Mouse (Mus musculus) ES-Bruce4 (cell line): Measurements from ENCODE around the gene Vmn2r12. TPM values are rescaled to one million over a fixed set of nuclear protein-coding genes. Genes with fewer than 3 reads are reported as not detected.
"Not testable (repeated sequence)": the region's sequence is repeated elsewhere in the genome, so short reads cannot be mapped to it uniquely, and the experiment has no call there.

ENCODE experiments used
- H3K27ac ChIP-seq: 2 replicates; pipeline ENCODE4 v1.5.1; 2012; ENCODE audit warnings: low read length, inconsistent platforms; ENCODE audit not compliant: insufficient read depth
- H3K27me3 ChIP-seq: 2 replicates; pipeline ENCODE4 v1.6.1; 2012; ENCODE audit warnings: mild to moderate bottlenecking, low read length, inconsistent platforms; ENCODE audit not compliant: control insufficient read depth, poor library complexity, insufficient read depth, severe bottlenecking
- H3K36me3 ChIP-seq: 2 replicates; pipeline ENCODE4 v1.6.1; 2012; ENCODE audit warnings: inconsistent platforms, mild to moderate bottlenecking, low read length, moderate library complexity; ENCODE audit not compliant: control insufficient read depth, poor library complexity, insufficient read depth, severe bottlenecking
- H3K4me1 ChIP-seq: one replicate; pipeline ENCODE4 v1.8.1; 2011; ENCODE audit warnings: low read length; ENCODE audit not compliant: control insufficient read depth, insufficient read depth
- H3K4me3 ChIP-seq: 2 replicates; pipeline ENCODE4 v1.5.1; 2011; ENCODE audit warnings: low read depth, mild to moderate bottlenecking, low read length
- H3K9ac ChIP-seq: 2 replicates; pipeline ENCODE4 v1.6.1; 2012; ENCODE audit warnings: low read depth, mild to moderate bottlenecking, inconsistent platforms; ENCODE audit not compliant: poor library complexity, severe bottlenecking
- H3K9me3 ChIP-seq: replicated peaks from 2 replicates; pipeline ENCODE4 v1.6.1; 2012; ENCODE audit warnings: mild to moderate bottlenecking, low read length, inconsistent platforms; ENCODE audit not compliant: control insufficient read depth, poor library complexity, insufficient read depth, severe bottlenecking
- CTCF ChIP-seq: IDR thresholded peaks from one replicate; pipeline ENCODE4 v1.8.1; 2011; ENCODE audit warnings: low read depth, low read length
- EP300 ChIP-seq: IDR thresholded peaks from 2 replicates; pipeline ENCODE4 v1.6.1; 2011; ENCODE audit warnings: low read depth, low read length; ENCODE audit not compliant: insufficient read depth
- POLR2A ChIP-seq: IDR thresholded peaks from one replicate; pipeline ENCODE4 v1.8.1; 2011; ENCODE audit warnings: low read length; ENCODE audit not compliant: insufficient read depth
- polyA plus RNA-seq: library from polyadenylated mRNA; stranded (reverse); fragments of >200 nt; gene quantifications from 2 replicates; pipeline ENCODE4 v1.2.4, GENCODE M21; 2011; ENCODE audit warnings: low read depth; ENCODE audit not compliant: missing spikeins, insufficient read depth, insufficient read length

Gene Vmn2r12
- polyA plus RNA-seq = not detected in 2 replicates

DNA sequence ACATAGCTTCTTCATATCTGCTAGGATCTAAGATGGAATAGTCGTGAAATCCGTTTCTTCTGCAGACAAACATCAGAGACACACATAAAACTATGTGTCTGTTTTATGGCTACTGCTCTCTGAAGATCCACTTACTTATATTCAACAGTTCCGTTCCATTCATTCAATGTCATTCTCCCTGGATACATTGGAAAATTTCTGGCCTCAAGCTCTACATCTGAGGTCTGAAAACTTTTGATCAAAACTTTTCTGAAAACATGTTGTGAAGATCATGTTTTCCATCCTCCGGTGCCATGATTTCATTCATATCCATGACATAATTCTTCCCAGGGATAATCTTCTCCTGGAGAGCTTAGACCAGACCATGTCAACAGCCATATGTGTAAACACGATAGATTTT lies at the start of gene Vmn2r12:
Vmn2r12 (minus strand) TSS at position 101 of the 400 bp plus-strand sequence.
- not testable (repeated sequence) for H3K4me1 ChIP-seq, H3K4me3 ChIP-seq, H3K9me3 ChIP-seq, H3K36me3 ChIP-seq, H3K9ac ChIP-seq, H3K27me3 ChIP-seq, H3K27ac ChIP-seq

DNA sequence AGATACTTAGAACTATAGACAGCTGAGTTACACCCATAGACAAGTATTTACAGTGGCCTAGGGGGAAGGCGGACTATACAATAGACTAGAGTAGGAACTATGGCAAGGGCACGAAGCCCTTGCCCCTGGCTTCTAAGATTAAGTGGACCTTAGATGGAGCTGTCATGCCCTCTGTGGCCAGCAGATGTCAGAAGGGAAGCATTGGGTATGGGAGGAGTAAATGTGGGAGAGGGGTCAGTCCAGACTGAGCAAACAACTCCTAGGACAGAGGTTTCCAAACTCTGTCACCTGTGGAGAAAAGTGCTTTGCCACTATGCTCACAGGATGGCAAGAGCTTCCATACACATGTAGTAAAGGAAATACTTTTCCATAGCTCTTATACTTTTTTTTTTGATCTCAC lies 41.8 kb upstream of the Vmn2r12 start:
- TF ChIP-seq EP300 (no peak), CTCF (peak; percentile 2)
- no peaks in the 10 kb centered on the region for H3K36me3 ChIP-seq
- H3K27me3 ChIP-seq = no peaks in the 10 kb centered on the region
- H3K4me3 ChIP-seq = no peak overlapping the region
- no peak overlapping the region for H3K27ac ChIP-seq
- H3K4me1 ChIP-seq = no peaks in the 10 kb centered on the region
- H3K9me3 ChIP-seq = no peaks in the 10 kb centered on the region
- no peak overlapping the region for H3K9ac ChIP-seq

DNA sequence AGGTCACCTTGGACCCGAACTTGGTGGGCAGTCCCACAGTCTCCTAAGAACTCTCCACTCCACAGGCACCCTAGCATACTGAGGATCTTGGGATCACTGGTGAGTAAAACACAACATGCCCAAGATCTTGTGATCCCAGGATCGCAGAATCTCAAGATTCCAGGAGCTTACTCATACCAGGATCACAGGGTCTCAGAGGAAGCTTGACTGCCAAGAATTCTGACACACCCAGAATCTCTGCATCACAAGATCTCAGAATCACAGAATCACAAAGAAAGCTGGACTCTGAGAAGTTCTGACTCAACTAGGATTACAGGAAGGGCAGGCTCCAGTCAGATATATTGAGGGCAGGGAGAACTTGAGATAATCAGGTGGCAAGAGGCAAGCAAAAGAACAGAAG lies 39.0 kb upstream of the Vmn2r12 start:
- H3K4me3 ChIP-seq = no peak overlapping the region

DNA sequence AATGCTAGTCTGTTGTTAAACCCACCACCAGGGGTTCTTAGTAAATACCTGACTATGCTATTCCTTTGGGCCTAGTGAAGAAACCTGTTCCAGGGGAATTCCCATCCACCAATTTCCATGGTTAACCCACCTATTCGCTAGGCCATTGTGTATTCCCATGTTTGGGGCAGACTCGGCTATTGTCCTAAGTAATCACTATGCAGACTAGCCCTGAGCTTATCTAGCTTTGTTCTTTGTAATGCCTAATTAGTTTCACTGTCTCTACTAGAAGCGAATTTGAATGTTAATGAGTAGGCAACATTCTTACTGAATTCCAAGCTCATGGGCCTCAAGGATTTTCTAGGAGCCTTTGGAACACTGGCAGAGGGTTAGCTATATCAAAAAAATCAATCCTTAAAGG lies 1.3 kb downstream of the Vmn2r12 start:
- not testable (repeated sequence) for H3K4me3 ChIP-seq, H3K36me3 ChIP-seq, H3K4me1 ChIP-seq, H3K27ac ChIP-seq, H3K9me3 ChIP-seq, H3K9ac ChIP-seq, H3K27me3 ChIP-seq

More for the DNA sequence above, 39.0 kb upstream of the Vmn2r12 start:
- Histone ChIP-seq H3K27me3 (no peaks in the 10 kb centered on the region), H3K27ac (no peak overlapping the region), H3K9me3 (0 out of 2 replicates have a peak, but pooled peaks cover 3% of the 10 kb centered on the region), H3K9ac (no peak overlapping the region), H3K36me3 (no peaks in the 10 kb centered on the region), H3K4me1 (no peaks in the 10 kb centered on the region)
- TF ChIP-seq CTCF (no peak), POLR2A (no peak), EP300 (no peak)

GRCm38 (mm10) chr5:109072016-109072415 lies 25.7 kb downstream of the Vmn2r12 start:
- H3K36me3 ChIP-seq = not testable (repeated sequence)

DNA sequence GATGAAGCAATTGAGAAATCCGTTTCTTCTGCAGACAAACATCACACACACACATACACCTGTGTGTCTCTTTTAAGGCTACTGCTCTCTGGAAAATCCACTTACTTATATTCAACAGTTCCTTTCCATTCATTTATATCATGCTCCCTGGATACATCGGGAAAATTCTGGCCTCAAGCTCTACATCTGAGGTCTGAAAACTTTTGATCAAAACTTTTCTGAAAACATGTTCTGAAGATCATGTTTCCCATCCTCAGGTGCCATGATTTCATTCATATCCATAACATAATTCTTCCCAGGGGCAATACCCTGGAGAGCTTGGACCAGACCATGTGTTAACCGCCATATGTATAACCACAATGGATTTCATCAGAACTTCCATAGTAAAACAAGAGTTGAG lies 38.3 kb downstream of the Vmn2r12 start, which contains the start of gene Vmn2r11:
Vmn2r11 (minus strand) TSS at position 101 of the 400 bp plus-strand sequence.
- not testable (repeated sequence) for H3K9ac ChIP-seq, H3K4me3 ChIP-seq, H3K4me1 ChIP-seq, H3K36me3 ChIP-seq, H3K27me3 ChIP-seq, H3K9me3 ChIP-seq, H3K27ac ChIP-seq

More at GRCm38 (mm10) chr5:109072016-109072415, 25.7 kb downstream of the Vmn2r12 start:
- H3K9me3 ChIP-seq, H3K27ac ChIP-seq, H3K9ac ChIP-seq, H3K27me3 ChIP-seq, H3K4me1 ChIP-seq, H3K4me3 ChIP-seq: not testable (repeated sequence)
- TF ChIP-seq CTCF = peak; percentile 33

GRCm38 (mm10) chr5:109055286-109055685 lies 42.5 kb downstream of the Vmn2r12 start:
- Histone ChIP-seq H3K4me1 (no peaks in the 10 kb centered on the region), H3K36me3 (no peaks in the 10 kb centered on the region), H3K9ac (no peak overlapping the region), H3K27me3 (no peaks in the 10 kb centered on the region), H3K4me3 (no peak overlapping the region), H3K9me3 (no peaks in the 10 kb centered on the region; the same call in 1 of the 2 replicates), H3K27ac (no peak overlapping the region)
- no peak for TF ChIP-seq POLR2A
- TF ChIP-seq CTCF = no peak
- TF ChIP-seq EP300 = no peak

Other genes with a start within 250 kb of the Vmn2r12 start
- not detected in 2 replicates for gene Vmn2r9, start 245.3 kb downstream of the Vmn2r12 start, polyA plus RNA-seq
- 1.1 and 1.2 TPM in 2 replicates for gene Vmn2r10, start 91.4 kb downstream of the Vmn2r12 start, polyA plus RNA-seq
- not detected in 2 replicates for gene Vmn2r11, start 38.4 kb downstream of the Vmn2r12 start, polyA plus RNA-seq
- not detected in 2 replicates for gene Vmn2r13, start 94.2 kb upstream of the Vmn2r12 start, polyA plus RNA-seq
- gene Vmn2r14, start 126.8 kb upstream of the Vmn2r12 start, polyA plus RNA-seq = not detected in 2 replicates
- gene Vmn2r15, start 199.7 kb upstream of the Vmn2r12 start, polyA plus RNA-seq = not detected in 2 replicates
- not detected in 2 replicates for gene Vmn2r16, start 232.2 kb upstream of the Vmn2r12 start, polyA plus RNA-seq